Mouse (Mus musculus) CH12.LX (cell line): ENCODE data around the gene Ube2g1.

Experiments used
- BHLHE40 ChIP-seq: IDR thresholded peaks from 2 replicates; pipeline ENCODE4 v1.6.1; 2011; ENCODE audit warnings: mild to moderate bottlenecking, low read depth, low read length, improper control_type of control experiment
- CHD1 ChIP-seq: IDR thresholded peaks from 2 replicates; pipeline ENCODE4 v1.6.1; 2012; ENCODE audit warnings: low read depth, low read length, improper control_type of control experiment, inconsistent platforms
- CHD2 ChIP-seq: IDR thresholded peaks from 2 replicates; pipeline ENCODE4 v1.6.1; 2011; ENCODE audit warnings: low read length, improper control_type of control experiment
- CTCF ChIP-seq, 2 experiments: IDR thresholded peaks in 1 of 2; conservative IDR thresholded peaks in 1 of 2; 2 replicates each; pipeline ENCODE4 v1.5.1; 2011 to 2012; ENCODE audit warnings: low read depth in 2 of 2, low read length in 2 of 2, improper control_type of control experiment in 1 of 2, inconsistent platforms in 1 of 2, mild to moderate bottlenecking in 1 of 2, moderate library complexity in 1 of 2
- KAT2A ChIP-seq: IDR thresholded peaks from 2 replicates; pipeline ENCODE4 v1.6.1; 2012; ENCODE audit warnings: low read length, improper control_type of control experiment, inconsistent platforms; ENCODE audit not compliant: insufficient replicate concordance
- MAZ ChIP-seq: IDR thresholded peaks from 2 replicates; pipeline ENCODE4 v1.6.1; 2012; ENCODE audit warnings: low read depth, mild to moderate bottlenecking, inconsistent platforms, low read length, improper control_type of control experiment, moderate library complexity
- MEF2A ChIP-seq: IDR thresholded peaks from 2 replicates; pipeline ENCODE4 v1.6.1; 2014; ENCODE audit warnings: low read depth, mild to moderate bottlenecking, inconsistent platforms, low read length, improper control_type of control experiment, borderline replicate concordance
- POLR2A ChIP-seq: IDR thresholded peaks from 2 replicates; pipeline ENCODE4 v1.6.1; 2011; ENCODE audit warnings: low read depth, mild to moderate bottlenecking, improper control_type of control experiment, low read length
- SIN3A ChIP-seq: IDR thresholded peaks from 2 replicates; pipeline ENCODE4 v1.6.1; 2012; ENCODE audit warnings: low read length, improper control_type of control experiment, inconsistent platforms
- TBP ChIP-seq: conservative IDR thresholded peaks from 2 replicates; pipeline ENCODE4 v1.6.1; 2011; ENCODE audit warnings: low read depth, low read length, improper control_type of control experiment
- UBTF ChIP-seq: IDR thresholded peaks from 2 replicates; pipeline ENCODE4 v1.6.1; 2012; ENCODE audit warnings: low read depth, mild to moderate bottlenecking, inconsistent platforms, low read length, improper control_type of control experiment, moderate library complexity
- USF1 ChIP-seq: IDR thresholded peaks from 2 replicates; pipeline ENCODE4 v1.6.1; 2014; ENCODE audit warnings: low read depth, mild to moderate bottlenecking, inconsistent platforms, low read length, improper control_type of control experiment
- ZC3H11A ChIP-seq: IDR thresholded peaks from 2 replicates; pipeline ENCODE4 v1.6.1; 2012; ENCODE audit warnings: low read depth, mild to moderate bottlenecking, inconsistent platforms, low read length, improper control_type of control experiment
- ZKSCAN1 ChIP-seq: IDR thresholded peaks from 2 replicates; pipeline ENCODE4 v1.6.1; 2012; ENCODE audit warnings: low read depth, inconsistent platforms, low read length, improper control_type of control experiment, borderline replicate concordance

- TF ChIP-seq MEF2A (no peak), POLR2A (no peak), UBTF (no peak), ZKSCAN1 (no peak), BHLHE40 (no peak), CHD2 (no peak), CTCF (conservative IDR thresholded peaks at IDR 0.05 in 1 of 2, IDR thresholded peaks at IDR 0.05 in 1 of 2; ENCODE audit: low read depth in 2 of 2, low read length in 2 of 2) (0 out of 4 replicates have a peak, but pooled peaks of 1 of the 2 experiments have one; percentile 0), TBP (no peak), ZC3H11A (no peak), USF1 (no peak), MAZ (no peak), CHD1 (no peak), KAT2A (no peak), SIN3A (no peak)
Observed at GRCm38 (mm10) chr11:72670634-72671033, 63.6 kb downstream of the Ube2g1 start.
